Mouse (Mus musculus) liver, postnatal 0 days (tissue): ENCODE results near the gene Atp6v0a2.

Experiments used
- CTCF ChIP-seq: sonication (generic); IDR thresholded peaks from 2 replicates; pipeline ENCODE4 v1.5.1; 2016; ENCODE audit warnings: antibody characterized with exemption, low read depth
- EP300 ChIP-seq: IDR thresholded peaks from 2 replicates; pipeline ENCODE4 v1.6.1; 2016; ENCODE audit warnings: antibody characterized with exemption, low read depth, mild to moderate bottlenecking

DNA sequence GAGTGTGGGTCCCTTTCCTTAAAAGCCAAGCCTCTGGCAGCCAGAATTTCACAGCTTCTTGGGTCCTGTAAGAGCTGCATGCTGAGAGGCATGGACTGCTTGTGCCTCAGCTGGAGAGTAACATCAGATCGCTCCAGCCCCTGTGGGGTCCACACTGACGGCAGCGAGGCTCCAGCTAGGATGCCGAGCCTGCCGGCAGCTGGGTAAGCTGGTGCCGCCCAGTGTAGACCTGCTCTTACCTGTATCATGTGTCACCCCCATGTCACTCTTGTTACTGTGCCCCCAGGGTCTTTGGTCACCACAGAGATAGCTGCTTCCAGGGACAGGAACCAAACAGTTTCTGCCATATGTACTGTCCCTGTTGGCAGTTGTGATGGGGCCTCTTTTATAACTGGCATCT, 94.7 kb downstream of the Atp6v0a2 start:
- no peak for TF ChIP-seq CTCF
- no peak for TF ChIP-seq EP300
